Mouse (Mus musculus): ENCODE measurements at regions not wholly inside any gene's neighbourhood (a gene's known extent, or its start where the extent isn't known, plus 50 kb on each side); places are given as distances from the start of the nearest gene placed in this dataset.

DNA sequence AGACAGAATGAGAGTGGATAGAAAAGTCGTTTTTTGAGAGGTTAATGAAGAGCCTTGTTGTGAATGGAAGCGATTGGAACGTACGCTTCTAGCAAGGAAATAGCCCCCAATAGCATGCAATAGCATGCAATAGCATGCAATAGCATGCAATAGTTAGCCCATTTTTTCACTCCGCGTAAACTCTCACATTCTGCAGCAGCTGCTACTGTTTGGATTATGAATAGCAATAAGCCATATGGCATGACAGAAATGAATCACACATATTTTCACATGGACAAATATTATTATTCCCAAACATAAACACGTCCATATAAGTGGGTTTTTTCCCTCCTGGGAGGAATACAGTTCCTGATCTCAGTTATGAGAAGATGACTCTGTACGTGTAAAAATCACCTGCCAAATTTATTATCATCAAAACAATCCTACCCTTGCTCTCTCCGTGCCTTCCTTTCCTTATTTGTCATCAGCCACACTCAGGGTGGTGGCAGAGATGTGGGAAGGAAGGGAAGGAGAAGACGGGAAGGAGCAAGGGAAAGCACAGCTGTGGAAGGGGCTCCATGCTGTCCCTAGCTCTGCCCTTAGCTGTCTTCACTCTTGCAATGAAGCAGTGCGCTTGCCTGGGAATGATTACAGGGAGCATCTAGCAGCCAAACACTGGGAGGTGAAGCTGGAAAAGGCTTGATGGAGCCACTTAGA, 129.1 kb upstream of the Sash1 start:
- Histone ChIP-seq H3K9me3 (replicated peaks; ENCODE audit: low read length) (no peaks in the 10 kb centered on the region), H3K9ac (ENCODE audit: insufficient read depth, low read depth) (no peak overlapping the region), H3K4me1 (ENCODE audit: control insufficient read depth in 1 of 2, insufficient read depth in 2 of 2) (no peaks in the 10 kb centered on the region), H3K27me3 (replicated peaks) (no peaks in the 10 kb centered on the region), H3K4me3 (replicated peaks in 1 of 3; ENCODE audit: low read depth in 2 of 3, low read length in 2 of 3, poor library complexity in 1 of 3) (no peak overlapping the region), H3K4me2 (ENCODE audit: insufficient read depth, low read depth, poor library complexity, severe bottlenecking) (no peak overlapping the region), H3K27ac (ENCODE audit: insufficient read depth, low read depth) (no peak overlapping the region), H3K36me3 (replicated peaks in 1 of 2; ENCODE audit: control insufficient read depth in 1 of 2, insufficient read depth in 1 of 2, low read length in 1 of 2) (no peaks in the 10 kb centered on the region), H3K79me2 (replicated peaks; ENCODE audit: control insufficient read depth, extremely low read depth, insufficient read depth, poor library complexity, severe bottlenecking) (no peaks in the 10 kb centered on the region)
- in situ Hi-C loops (cut with MboI; ENCODE audit: low pct_ligation_motif_present, low pct_unique_long_range_greater_than_20kb, low sequenced_read_pairs): no loop called here
- no peak for DNase-seq (ENCODE audit: extremely low read depth)
- TF ChIP-seq JUND (conservative IDR thresholded peaks at IDR 0.05; ENCODE audit: low read depth, low read length) (no peak), ELF1 (IDR thresholded peaks at IDR 0.05; ENCODE audit: low read depth, low read length) (no peak), POLR2AphosphoS2 (IDR thresholded peaks at IDR 0.05; ENCODE audit: low read depth, low read length) (no peak), MAX (IDR thresholded peaks at IDR 0.05; ENCODE audit: low read length) (no peak), ZMIZ1 (IDR thresholded peaks at IDR 0.05; ENCODE audit: low read depth, low read length) (no peak), KAT2A (IDR thresholded peaks at IDR 0.05; ENCODE audit: insufficient replicate concordance, low read length) (no peak), ZNF384 (IDR thresholded peaks at IDR 0.05; ENCODE audit: low read depth, low read length) (no peak), ZC3H11A (IDR thresholded peaks at IDR 0.05; ENCODE audit: low read depth, low read length) (no peak), ZKSCAN1 (IDR thresholded peaks at IDR 0.05; ENCODE audit: borderline replicate concordance, low read depth, low read length) (no peak), CHD2 (IDR thresholded peaks at IDR 0.05; ENCODE audit: low read length) (no peak), BHLHE40 (IDR thresholded peaks at IDR 0.05; ENCODE audit: low read depth, low read length) (no peak), POLR2A (IDR thresholded peaks at IDR 0.05; ENCODE audit: low read depth, low read length) (no peak)
- dilution Hi-C loops (cut with MboI; ENCODE audit: extremely low pct_ligation_motif_present, extremely low pct_unique_long_range_greater_than_20kb, low sequenced_read_pairs): no loop called here

DNA sequence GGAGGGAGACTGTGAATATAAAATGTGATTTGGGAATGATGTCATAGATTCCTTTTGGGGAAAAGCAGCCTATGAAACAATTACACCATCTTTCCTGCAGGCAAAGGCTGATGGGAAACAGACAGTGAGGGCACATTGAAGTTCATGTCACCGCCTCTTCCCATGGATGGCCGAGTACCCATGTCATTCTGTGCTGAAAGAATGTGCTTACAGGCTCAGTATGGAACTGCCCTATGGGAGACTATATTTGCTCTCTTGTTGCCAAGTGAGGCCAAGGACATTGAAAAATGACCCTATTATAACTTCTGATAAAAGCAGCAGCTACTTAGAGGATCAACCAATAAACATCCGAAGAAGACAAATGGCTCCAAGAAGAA, 127.7 kb upstream of the Sash1 start:
- H3K79me2 ChIP-seq (replicated peaks; ENCODE audit: control insufficient read depth, extremely low read depth, insufficient read depth, poor library complexity, severe bottlenecking): no peaks in the 10 kb centered on the region
- no peaks in the 10 kb centered on the region for H3K36me3 ChIP-seq (replicated peaks in 1 of 2; ENCODE audit: control insufficient read depth in 1 of 2, insufficient read depth in 1 of 2, low read length in 1 of 2)
- in situ Hi-C loops (cut with MboI; ENCODE audit: low pct_ligation_motif_present, low pct_unique_long_range_greater_than_20kb, low sequenced_read_pairs) (no loop called here), dilution Hi-C loops (cut with MboI; ENCODE audit: extremely low pct_ligation_motif_present, extremely low pct_unique_long_range_greater_than_20kb, low sequenced_read_pairs) (no loop called here)
- DNase-seq (ENCODE audit: extremely low read depth): no peak
- H3K9ac ChIP-seq (ENCODE audit: insufficient read depth, low read depth): no peak overlapping the region
- H3K4me1 ChIP-seq (ENCODE audit: control insufficient read depth in 1 of 2, insufficient read depth in 2 of 2): no peaks in the 10 kb centered on the region
- no peaks in the 10 kb centered on the region for H3K27me3 ChIP-seq (replicated peaks)
- H3K27ac ChIP-seq (ENCODE audit: insufficient read depth, low read depth): no peak overlapping the region
- H3K4me2 ChIP-seq (ENCODE audit: insufficient read depth, low read depth, poor library complexity, severe bottlenecking): no peak overlapping the region
- no peak overlapping the region for H3K4me3 ChIP-seq (replicated peaks in 1 of 3; ENCODE audit: low read depth in 2 of 3, low read length in 2 of 3, poor library complexity in 1 of 3)
- no peaks in the 10 kb centered on the region for H3K9me3 ChIP-seq (replicated peaks; ENCODE audit: low read length)
- TF ChIP-seq CHD1 (IDR thresholded peaks at IDR 0.05; ENCODE audit: low read depth, low read length) (no peak), KAT2A (IDR thresholded peaks at IDR 0.05; ENCODE audit: insufficient replicate concordance, low read length) (no peak), ZC3H11A (IDR thresholded peaks at IDR 0.05; ENCODE audit: low read depth, low read length) (no peak), MEF2A (IDR thresholded peaks at IDR 0.05; ENCODE audit: borderline replicate concordance, low read depth, low read length) (no peak), TBP (conservative IDR thresholded peaks at IDR 0.05; ENCODE audit: low read depth, low read length) (no peak), CHD2 (IDR thresholded peaks at IDR 0.05; ENCODE audit: low read length) (no peak), POLR2AphosphoS2 (IDR thresholded peaks at IDR 0.05; ENCODE audit: low read depth, low read length) (no peak), RAD21 (IDR thresholded peaks at IDR 0.05; ENCODE audit: low read depth, low read length) (no peak), ETS1 (conservative IDR thresholded peaks at IDR 0.05; ENCODE audit: low read depth, low read length) (no peak), NRF1 (IDR thresholded peaks at IDR 0.05; ENCODE audit: low read depth, low read length) (no peak), ELF1 (IDR thresholded peaks at IDR 0.05; ENCODE audit: low read depth, low read length) (no peak), ZKSCAN1 (IDR thresholded peaks at IDR 0.05; ENCODE audit: borderline replicate concordance, low read depth, low read length) (no peak), SIN3A (IDR thresholded peaks at IDR 0.05; ENCODE audit: low read length) (no peak), TCF12 (IDR thresholded peaks at IDR 0.05; ENCODE audit: low read depth, low read length) (no peak), MYC (IDR thresholded peaks at IDR 0.05; ENCODE audit: low read depth, low read length) (no peak), ZNF384 (IDR thresholded peaks at IDR 0.05; ENCODE audit: low read depth, low read length) (no peak), JUND (conservative IDR thresholded peaks at IDR 0.05; ENCODE audit: low read depth, low read length) (no peak), POLR2A (IDR thresholded peaks at IDR 0.05; ENCODE audit: low read depth, low read length) (no peak), GABPA (IDR thresholded peaks at IDR 0.05; ENCODE audit: insufficient replicate concordance, low read depth, low read length) (no peak)

Data from CH12.LX (cell line).